Mouse (Mus musculus) MEL (cell line): ENCODE measurements around the gene Rhov. TPM values are rescaled to one million over a fixed set of nuclear protein-coding genes. Genes with fewer than 3 reads are reported as not detected.

Experiments
- DNase-seq: peaks from one replicate; pipeline ENCODE4 v3.0.0; 2011; ENCODE audit warnings: low read depth, low spot score
- H3K27ac ChIP-seq: 2 replicates; pipeline ENCODE4 v1.5.1; 2012; ENCODE audit warnings: low read depth, mild to moderate bottlenecking, control low read depth, low read length, moderate library complexity; ENCODE audit not compliant: control insufficient read depth
- H3K27me3 ChIP-seq, 2 experiments: fragments of 150-350 bp in 1 of 2; sonication (generic) in 1 of 2; 2 replicates each; pipeline ENCODE4 v1.6.1; 2012; ENCODE audit warnings: low read length in 2 of 2, mild to moderate bottlenecking in 2 of 2, improper control_type of control experiment in 1 of 2, moderate library complexity in 1 of 2; ENCODE audit not compliant: insufficient read depth in 2 of 2, control insufficient read depth in 1 of 2
- H3K36me3 ChIP-seq, 2 experiments: 2 replicates each; pipeline ENCODE4 v1.6.1; 2012 to 2014; ENCODE audit warnings: low read length in 2 of 2, improper control_type of control experiment in 1 of 2, inconsistent platforms in 1 of 2, mild to moderate bottlenecking in 1 of 2; ENCODE audit not compliant: insufficient read depth in 2 of 2, control insufficient read depth in 1 of 2
- H3K4me1 ChIP-seq, 2 experiments: fragments of 150-350 bp in 1 of 2; sonication (generic) in 1 of 2; 2 replicates each; pipeline ENCODE4 v1.6.1; 2012; ENCODE audit warnings: low read length in 2 of 2, improper control_type of control experiment in 1 of 2, mild to moderate bottlenecking in 1 of 2; ENCODE audit not compliant: insufficient read depth in 2 of 2, control insufficient read depth in 1 of 2
- H3K4me3 ChIP-seq, 2 experiments: fragments of 150-350 bp in 1 of 2; sonication (generic) in 1 of 2; 2 replicates each; pipeline ENCODE4 v1.5.1; 2012; ENCODE audit warnings: low read depth in 2 of 2, low read length in 2 of 2, mild to moderate bottlenecking in 2 of 2, moderate library complexity in 2 of 2, control low read depth in 1 of 2, improper control_type of control experiment in 1 of 2; ENCODE audit not compliant: control insufficient read depth in 1 of 2, insufficient read depth in 1 of 2
- H3K79me2 ChIP-seq: 2 replicates; pipeline ENCODE4 v1.6.1; 2012; ENCODE audit warnings: mild to moderate bottlenecking, low read length, moderate library complexity; ENCODE audit not compliant: control insufficient read depth, poor library complexity, insufficient read depth
- H3K9ac ChIP-seq: 2 replicates; pipeline ENCODE4 v1.6.1; 2012; ENCODE audit warnings: low read depth, mild to moderate bottlenecking, control low read depth, low read length, moderate library complexity; ENCODE audit not compliant: control insufficient read depth, poor library complexity, severe bottlenecking
- H3K9me3 ChIP-seq: fragments of 150-350 bp; sonication (generic); replicated peaks from 2 replicates; pipeline ENCODE4 v1.6.1; 2012; ENCODE audit warnings: mild to moderate bottlenecking, low read length, improper control_type of control experiment, moderate library complexity; ENCODE audit not compliant: insufficient read depth
- BHLHE40 ChIP-seq: IDR thresholded peaks from 2 replicates; pipeline ENCODE4 v1.6.1; 2012; ENCODE audit warnings: low read depth, mild to moderate bottlenecking, inconsistent platforms, low read length, improper control_type of control experiment, borderline replicate concordance
- CHD2 ChIP-seq: IDR thresholded peaks from 2 replicates; pipeline ENCODE4 v1.6.1; 2011; ENCODE audit warnings: low read length, improper control_type of control experiment
- CTCF ChIP-seq, 3 experiments: IDR thresholded peaks in 2 of 3; conservative IDR thresholded peaks in 1 of 3; 2 replicates each; pipeline ENCODE4 v1.5.1; 2011 to 2012; ENCODE audit warnings: low read length in 3 of 3, low read depth in 2 of 3, mild to moderate bottlenecking in 2 of 3, improper control_type of control experiment in 1 of 3, inconsistent platforms in 1 of 3, mixed read lengths in 1 of 3, moderate library complexity in 1 of 3; ENCODE audit not compliant: control insufficient read depth in 1 of 3, insufficient read depth in 1 of 3, poor library complexity in 1 of 3, severe bottlenecking in 1 of 3
- E2F4 ChIP-seq: IDR thresholded peaks from 2 replicates; pipeline ENCODE4 v1.6.1; 2011; ENCODE audit warnings: low read depth, low read length, improper control_type of control experiment, borderline replicate concordance
- ELF1 ChIP-seq: IDR thresholded peaks from 2 replicates; pipeline ENCODE4 v1.6.1; 2014; ENCODE audit warnings: low read depth, mild to moderate bottlenecking, inconsistent platforms, low read length, improper control_type of control experiment, moderate library complexity
- EP300 ChIP-seq, 2 experiments: IDR thresholded peaks; 2 replicates each; pipeline ENCODE4 v1.6.1; 2011; ENCODE audit warnings: improper control_type of control experiment in 2 of 2, low read length in 2 of 2, low read depth in 1 of 2, mild to moderate bottlenecking in 1 of 2
- ETS1 ChIP-seq: IDR thresholded peaks from 2 replicates; pipeline ENCODE4 v1.6.1; 2012; ENCODE audit warnings: low read depth, mild to moderate bottlenecking, inconsistent platforms, low read length, improper control_type of control experiment, moderate library complexity
- GATA1 ChIP-seq: IDR thresholded peaks from 2 replicates; pipeline ENCODE4 v1.6.1; 2011; ENCODE audit warnings: low read depth, low read length, improper control_type of control experiment
- KAT2A ChIP-seq: conservative IDR thresholded peaks from 2 replicates; pipeline ENCODE4 v1.6.1; 2012; ENCODE audit warnings: low read depth, low read length, improper control_type of control experiment, inconsistent platforms
- MAFK ChIP-seq: IDR thresholded peaks from 2 replicates; pipeline ENCODE4 v1.6.1; 2011; ENCODE audit warnings: low read depth, mild to moderate bottlenecking, low read length, improper control_type of control experiment, borderline replicate concordance
- MAX ChIP-seq: IDR thresholded peaks from 2 replicates; pipeline ENCODE4 v1.6.1; 2011; ENCODE audit warnings: low read length, improper control_type of control experiment
- MAZ ChIP-seq: IDR thresholded peaks from 2 replicates; pipeline ENCODE4 v1.6.1; 2012; ENCODE audit warnings: low read depth, mild to moderate bottlenecking, inconsistent platforms, low read length, improper control_type of control experiment
- MEF2A ChIP-seq: IDR thresholded peaks from 2 replicates; pipeline ENCODE4 v1.6.1; 2014; ENCODE audit warnings: low read depth, mild to moderate bottlenecking, inconsistent platforms, low read length, improper control_type of control experiment; ENCODE audit not compliant: poor library complexity, insufficient replicate concordance, severe bottlenecking; ENCODE audit errors: extremely low read depth
- MYB ChIP-seq: IDR thresholded peaks from 2 replicates; pipeline ENCODE4 v1.6.1; 2011; ENCODE audit warnings: mild to moderate bottlenecking, low read depth, low read length, improper control_type of control experiment
- POLR2AphosphoS2 ChIP-seq: IDR thresholded peaks from 2 replicates; pipeline ENCODE4 v1.6.1; 2011; ENCODE audit warnings: low read length, improper control_type of control experiment
- POLR2AphosphoS5 ChIP-seq: IDR thresholded peaks from 2 replicates; pipeline ENCODE4 v1.6.1; 2012; ENCODE audit warnings: low read depth, borderline replicate concordance, mild to moderate bottlenecking, inconsistent platforms, low read length, moderate library complexity, mixed read lengths
- SIN3A ChIP-seq: IDR thresholded peaks from 2 replicates; pipeline ENCODE4 v1.6.1; 2012; ENCODE audit warnings: low read length, improper control_type of control experiment, inconsistent platforms
- SMC3 ChIP-seq: IDR thresholded peaks from 2 replicates; pipeline ENCODE4 v1.6.1; 2011; ENCODE audit warnings: low read depth, low read length, improper control_type of control experiment
- TBP ChIP-seq: IDR thresholded peaks from 2 replicates; pipeline ENCODE4 v1.8.0; 2011; ENCODE audit warnings: low read depth, low read length, improper control_type of control experiment
- UBTF ChIP-seq: IDR thresholded peaks from 2 replicates; pipeline ENCODE4 v1.6.1; 2012; ENCODE audit warnings: low read depth, mild to moderate bottlenecking, inconsistent platforms, low read length, improper control_type of control experiment, moderate library complexity, borderline replicate concordance; ENCODE audit not compliant: insufficient read depth
- USF1 ChIP-seq: IDR thresholded peaks from 2 replicates; pipeline ENCODE4 v1.6.1; 2014; ENCODE audit warnings: low read depth, mild to moderate bottlenecking, inconsistent platforms, low read length, improper control_type of control experiment, moderate library complexity
- USF2 ChIP-seq, 2 experiments: IDR thresholded peaks; 2 replicates each; pipeline ENCODE4 v1.6.1; 2011 to 2012; ENCODE audit warnings: improper control_type of control experiment in 2 of 2, low read length in 2 of 2, borderline replicate concordance in 1 of 2, inconsistent platforms in 1 of 2, low read depth in 1 of 2, mild to moderate bottlenecking in 1 of 2; ENCODE audit not compliant: insufficient read depth in 1 of 2
- ZC3H11A ChIP-seq: IDR thresholded peaks from 2 replicates; pipeline ENCODE4 v1.6.1; 2012; ENCODE audit warnings: low read depth, mild to moderate bottlenecking, inconsistent platforms, low read length, improper control_type of control experiment
- ZKSCAN1 ChIP-seq: IDR thresholded peaks from 2 replicates; pipeline ENCODE4 v1.6.1; 2012; ENCODE audit warnings: low read depth, mild to moderate bottlenecking, inconsistent platforms, low read length, improper control_type of control experiment, moderate library complexity
- ZNF384 ChIP-seq: IDR thresholded peaks from 2 replicates; pipeline ENCODE4 v1.6.1; 2012; ENCODE audit warnings: low read depth, mild to moderate bottlenecking, inconsistent platforms, low read length, improper control_type of control experiment
- polyA plus RNA-seq, 2 experiments: library from polyadenylated mRNA; stranded (reverse) in 1 of 2; unstranded in 1 of 2; fragments of >175 nt in 1 of 2; fragments of >200 nt in 1 of 2; gene quantifications; 2 replicates each; pipeline versions ENCODE4 v1.2.1 to v1.2.4; 2012; ENCODE audit warnings: low replicate concordance in 2 of 2, low read depth in 1 of 2; ENCODE audit not compliant: insufficient read length in 2 of 2, insufficient read depth in 1 of 2, missing spikeins in 1 of 2
- total RNA-seq: library from RNA; depleted of rRNA; stranded (reverse); fragments of 300-350 nt; gene quantifications from 2 replicates; pipeline ENCODE4 v1.2.3, GENCODE M21; 2012

Gene Rhov
- total and polyA plus RNA-seq, 3 experiments = not detected

DNA sequence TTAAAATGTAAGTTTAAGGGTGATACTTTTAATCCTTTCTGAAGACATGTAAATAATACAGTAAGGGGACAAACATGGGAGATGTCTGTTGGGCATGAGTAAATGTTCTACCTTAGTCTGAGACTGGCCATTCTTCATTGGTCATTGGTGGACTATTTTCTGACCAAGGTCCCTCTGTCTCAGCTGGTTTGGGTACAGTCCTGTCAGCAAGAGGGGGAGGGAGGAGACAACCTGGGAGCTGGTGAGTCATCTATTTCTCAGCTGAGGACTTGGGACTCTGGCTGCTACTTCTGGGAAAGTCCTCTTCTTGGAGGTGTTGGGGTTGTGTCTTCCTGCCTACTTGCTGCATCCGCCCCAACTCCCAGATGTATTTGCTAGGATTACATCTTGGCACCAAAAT lies 3.1 kb upstream of the Rhov start:
- no peaks in the 10 kb centered on the region for H3K9me3 ChIP-seq
- no peaks in the 10 kb centered on the region for H3K79me2 ChIP-seq
- TF ChIP-seq ZNF384 = no peak
- no peak for TF ChIP-seq MEF2A
- TF ChIP-seq MAX = no peak
- no peak for TF ChIP-seq UBTF
- no peak for TF ChIP-seq ZKSCAN1
- no peak for TF ChIP-seq CHD2
- TF ChIP-seq SMC3 = no peak
- no peak for TF ChIP-seq ETS1
- TF ChIP-seq POLR2AphosphoS5 = no peak
- TF ChIP-seq TBP = no peak
- no peak for TF ChIP-seq BHLHE40
- TF ChIP-seq KAT2A = no peak
- no peak for TF ChIP-seq ELF1
- TF ChIP-seq POLR2AphosphoS2 = no peak
- no peak for TF ChIP-seq SIN3A
- TF ChIP-seq USF1 = no peak
- no peak overlapping the region for H3K9ac ChIP-seq
- no peak overlapping the region for H3K4me3 ChIP-seq
- H3K27me3 ChIP-seq = peaks cover 12 to 13% of the 10 kb centered on the region in 2 experiments
- no peak overlapping the region for H3K27ac ChIP-seq
- DNase-seq = no peak
- H3K36me3 ChIP-seq = no peaks in the 10 kb centered on the region
- peaks cover 0 to 2% of the 10 kb centered on the region in 2 experiments; a peak in 2 of 4 replicates for H3K4me1 ChIP-seq

- no peak for DNase-seq
- TF ChIP-seq E2F4 (no peak), ZKSCAN1 (no peak), POLR2AphosphoS5 (no peak), CTCF (IDR thresholded peaks at IDR 0.05 in 2 of 3, conservative IDR thresholded peaks at IDR 0.05 in 1 of 3; ENCODE audit: control insufficient read depth in 1 of 3, insufficient read depth in 1 of 3, low read depth in 2 of 3, low read length in 3 of 3, poor library complexity in 1 of 3, severe bottlenecking in 1 of 3) (no peak), ZC3H11A (no peak), ELF1 (no peak), GATA1 (no peak), MYB (no peak), SIN3A (no peak), ZNF384 (no peak), MAZ (no peak), POLR2AphosphoS2 (no peak), USF2 (IDR thresholded peaks at IDR 0.05; ENCODE audit: borderline replicate concordance in 1 of 2, insufficient read depth in 1 of 2, low read depth in 1 of 2, low read length in 2 of 2) (no peak), MAFK (no peak), EP300 (IDR thresholded peaks at IDR 0.05; ENCODE audit: low read depth in 1 of 2, low read length in 2 of 2) (no peak), MEF2A (no peak)
- TF ChIP-seq, all 39 proteins: peak for 0
- no peaks in the 10 kb centered on the region for H3K9me3 ChIP-seq
- no peaks in the 10 kb centered on the region for H3K36me3 ChIP-seq
- H3K27me3 ChIP-seq = peaks cover 10 to 13% of the 10 kb centered on the region in 2 experiments
- H3K4me1 ChIP-seq = peaks cover 0 to 2% of the 10 kb centered on the region in 2 experiments; a peak in 2 of 4 replicates
- no peak overlapping the region for H3K4me3 ChIP-seq
- H3K79me2 ChIP-seq = no peaks in the 10 kb centered on the region
- H3K27ac ChIP-seq = no peak overlapping the region
- H3K9ac ChIP-seq = no peak overlapping the region
Measured at GRCm38 (mm10) chr2:119270286-119270642, 808 bp downstream of the Rhov start.
